Mouse (Mus musculus) C2C12 (cell line): ENCODE data around the gene Usp6nl.

Experiments
- CTCF ChIP-seq: IDR thresholded peaks from one replicate; pipeline ENCODE4 v1.5.1; 2011; ENCODE audit not compliant: control insufficient read depth, insufficient read depth, insufficient read length
- USF1 ChIP-seq: IDR thresholded peaks from one replicate; pipeline ENCODE4 v1.6.1; 2011; ENCODE audit warnings: low read depth, mild to moderate bottlenecking, control low read depth, moderate library complexity

- no peak for TF ChIP-seq USF1
- no peak for TF ChIP-seq CTCF
Measured at GRCm38 (mm10) chr2:6352541-6352971, 30.1 kb downstream of the Usp6nl start.
